Mouse (Mus musculus): ENCODE measurements around the gene Olfr1265.

DNA sequence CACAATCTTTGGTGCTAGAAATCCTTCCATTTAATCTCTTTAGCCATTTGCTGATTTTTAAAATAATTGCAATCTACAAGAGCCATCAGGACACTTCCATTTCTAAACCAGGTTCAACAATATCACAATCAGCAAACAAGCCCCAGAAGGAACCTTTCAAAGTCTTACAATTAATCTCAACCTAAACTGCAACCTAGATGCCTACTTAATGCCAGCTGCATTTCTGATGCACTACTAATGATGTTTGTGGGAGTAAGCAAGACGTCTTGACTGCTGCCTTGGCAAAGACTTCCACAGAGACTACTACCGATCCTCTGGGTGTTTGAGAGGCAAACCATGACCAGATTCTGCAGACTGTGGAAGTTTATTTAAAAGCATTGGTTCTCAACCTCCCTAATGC, 23.3 kb upstream of the Olfr1265 start, which contains the start of gene Olfr1263:
- TF ChIP-seq MYOG (IDR thresholded peaks at IDR 0.05; ENCODE audit: control insufficient read depth in 1 of 3, insufficient read depth in 1 of 3, insufficient read length in 2 of 3, low read depth in 2 of 3): no peak
- TF ChIP-seq POLR2A (IDR thresholded peaks at IDR 0.05; ENCODE audit: insufficient read length, low read depth): no peak
- TF ChIP-seq TCF12 (IDR thresholded peaks at IDR 0.05; ENCODE audit: insufficient read depth, poor library complexity, severe bottlenecking): no peak
- no peak for TF ChIP-seq CEBPB (IDR thresholded peaks at IDR 0.05; ENCODE audit: insufficient read depth, poor library complexity, severe bottlenecking)
- TF ChIP-seq E2F4 (IDR thresholded peaks at IDR 0.05; ENCODE audit: insufficient read depth): no peak
- no peak for TF ChIP-seq MAX (IDR thresholded peaks at IDR 0.05; ENCODE audit: low read depth)
- TF ChIP-seq REST (IDR thresholded peaks at IDR 0.05; ENCODE audit: insufficient read depth, insufficient read length): no peak
- TF ChIP-seq POLR2AphosphoS2 (IDR thresholded peaks at IDR 0.05; ENCODE audit: insufficient read length, low read depth): no peak
- no peak for TF ChIP-seq USF1 (IDR thresholded peaks at IDR 0.05; ENCODE audit: low read depth)
- no peak for TF ChIP-seq TCF3 (IDR thresholded peaks at IDR 0.05; ENCODE audit: insufficient read length, low read depth)
- no peak for TF ChIP-seq MYOD1 (IDR thresholded peaks at IDR 0.05; ENCODE audit: control insufficient read depth in 1 of 3, insufficient read length in 2 of 3, low read depth in 2 of 3)
